Mouse (Mus musculus) megakaryocyte, embryonic 14.5 days (primary cell): ENCODE measurements at regions not wholly inside any gene's neighbourhood (a gene's known extent, or its start where the extent isn't known, plus 50 kb on each side); places are given as distances from the start of the nearest gene placed in this dataset.

Experiments
- H3K27me3 ChIP-seq: replicated peaks from 2 replicates; pipeline ENCODE3; 2012; ENCODE audit warnings: inconsistent platforms
- H3K36me3 ChIP-seq: replicated peaks from 2 replicates; pipeline ENCODE3; 2012; ENCODE audit warnings: low read length, inconsistent platforms, mixed read lengths
- H3K4me1 ChIP-seq: 2 replicates; pipeline ENCODE4 v1.6.1; 2012; ENCODE audit warnings: inconsistent platforms
- H3K4me3 ChIP-seq: replicated peaks from 2 replicates; pipeline ENCODE3; 2012; ENCODE audit warnings: moderate library complexity, mild to moderate bottlenecking, inconsistent platforms
- H3K9me3 ChIP-seq: 2 replicates; pipeline ENCODE4 v1.6.1; 2012; ENCODE audit warnings: inconsistent platforms
- FLI1 ChIP-seq: IDR thresholded peaks from 2 replicates; pipeline ENCODE4 v1.6.1; 2012; ENCODE audit warnings: low read length, inconsistent platforms, mixed read lengths
- GATA1 ChIP-seq: IDR thresholded peaks from 3 replicates; pipeline ENCODE4 v1.6.1; 2012; ENCODE audit warnings: mixed read lengths, low read length, inconsistent platforms, borderline replicate concordance

GRCm38 (mm10) chr16:49550231-49550630 is 148.8 kb upstream of the Ift57 start:
- Histone ChIP-seq H3K4me3 (no peak overlapping the region), H3K36me3 (no peaks in the 10 kb centered on the region), H3K27me3 (no peaks in the 10 kb centered on the region), H3K9me3 (no peaks in the 10 kb centered on the region), H3K4me1 (no peaks in the 10 kb centered on the region)
- TF ChIP-seq GATA1: no peak
- TF ChIP-seq FLI1: no peak

- no peaks in the 10 kb centered on the region for H3K27me3 ChIP-seq
- no peaks in the 10 kb centered on the region for H3K36me3 ChIP-seq
- TF ChIP-seq GATA1: no peak
- no peak for TF ChIP-seq FLI1
- H3K4me3 ChIP-seq: no peak overlapping the region
- no peaks in the 10 kb centered on the region for H3K4me1 ChIP-seq
- H3K9me3 ChIP-seq: no peaks in the 10 kb centered on the region
These were observed 129.0 kb upstream of the Ift57 start for GRCm38 (mm10) chr16:49570031-49570430.

- Histone ChIP-seq H3K4me1 (no peaks in the 10 kb centered on the region), H3K9me3 (no peaks in the 10 kb centered on the region), H3K27me3 (no peaks in the 10 kb centered on the region), H3K36me3 (no peaks in the 10 kb centered on the region), H3K4me3 (no peak overlapping the region)
- TF ChIP-seq GATA1 (no peak), FLI1 (no peak)
These were observed 126.4 kb upstream of the Ift57 start for GRCm38 (mm10) chr16:49572485-49573170.

GRCm38 (mm10) chr16:49573171-49573517 is 125.9 kb upstream of the Ift57 start:
- no peak for TF ChIP-seq GATA1
- no peak for TF ChIP-seq FLI1
- Histone ChIP-seq H3K4me3 (no peak overlapping the region), H3K36me3 (no peaks in the 10 kb centered on the region), H3K27me3 (no peaks in the 10 kb centered on the region), H3K9me3 (no peaks in the 10 kb centered on the region), H3K4me1 (no peaks in the 10 kb centered on the region)

- H3K4me1 ChIP-seq: peaks cover 6% of the 10 kb centered on the region
- H3K36me3 ChIP-seq: no peaks in the 10 kb centered on the region
- no peak overlapping the region for H3K4me3 ChIP-seq
- H3K9me3 ChIP-seq: no peaks in the 10 kb centered on the region
- no peak for TF ChIP-seq GATA1
- H3K27me3 ChIP-seq: no peaks in the 10 kb centered on the region
These were observed 120.1 kb upstream of the Ift57 start for GRCm38 (mm10) chr16:49578976-49579375.

GRCm38 (mm10) chr16:49580708-49581107 is 118.3 kb upstream of the Ift57 start:
- no peaks in the 10 kb centered on the region for H3K27me3 ChIP-seq
- TF ChIP-seq GATA1 (no peak), FLI1 (no peak)
- H3K4me1 ChIP-seq: peaks cover 6% of the 10 kb centered on the region
- H3K4me3 ChIP-seq: no peak overlapping the region
- no peaks in the 10 kb centered on the region for H3K9me3 ChIP-seq
- no peaks in the 10 kb centered on the region for H3K36me3 ChIP-seq

- H3K9me3 ChIP-seq: peaks cover 1% of the 10 kb centered on the region; the same call in 1 of the 2 replicates
- no peaks in the 10 kb centered on the region for H3K27me3 ChIP-seq
- peaks cover 9% of the 10 kb centered on the region; the same call in 1 of the 2 replicates for H3K4me1 ChIP-seq
- no peaks in the 10 kb centered on the region for H3K36me3 ChIP-seq
- H3K4me3 ChIP-seq: no peak overlapping the region
- TF ChIP-seq FLI1 (no peak), GATA1 (no peak)
These were observed 92.5 kb upstream of the Ift57 start for GRCm38 (mm10) chr16:49606500-49606899.

- H3K4me3 ChIP-seq: no peak overlapping the region
- no peaks in the 10 kb centered on the region for H3K27me3 ChIP-seq
- no peak for TF ChIP-seq GATA1
- H3K36me3 ChIP-seq: no peaks in the 10 kb centered on the region
- peaks cover 3% of the 10 kb centered on the region; the same call in 1 of the 2 replicates for H3K4me1 ChIP-seq
- H3K9me3 ChIP-seq: peaks cover 10% of the 10 kb centered on the region
These were observed 84.2 kb upstream of the Ift57 start for GRCm38 (mm10) chr16:49614801-49615200.

- no peak overlapping the region for H3K4me3 ChIP-seq
- H3K27me3 ChIP-seq: no peaks in the 10 kb centered on the region
- TF ChIP-seq FLI1 (no peak), GATA1 (no peak)
- peaks cover 10% of the 10 kb centered on the region for H3K9me3 ChIP-seq
- H3K36me3 ChIP-seq: no peaks in the 10 kb centered on the region
- H3K4me1 ChIP-seq: peaks cover 3% of the 10 kb centered on the region; the same call in 1 of the 2 replicates
These were observed 83.6 kb upstream of the Ift57 start for GRCm38 (mm10) chr16:49615342-49616020.

GRCm38 (mm10) chr16:49616263-49616872 is 82.7 kb upstream of the Ift57 start:
- peaks cover 8% of the 10 kb centered on the region; the same call in 1 of the 2 replicates for H3K4me1 ChIP-seq
- no peaks in the 10 kb centered on the region for H3K27me3 ChIP-seq

More at GRCm38 (mm10) chr16:49616263-49616872, 82.7 kb upstream of the Ift57 start:
- H3K36me3 ChIP-seq: no peaks in the 10 kb centered on the region
- no peak overlapping the region for H3K4me3 ChIP-seq
- peaks cover 10% of the 10 kb centered on the region for H3K9me3 ChIP-seq
- no peak for TF ChIP-seq FLI1
- no peak for TF ChIP-seq GATA1
